Mouse (Mus musculus): ENCODE results near the gene Rdx. TPM values are rescaled to one million over a fixed set of nuclear protein-coding genes. Genes with fewer than 3 reads are reported as not detected.

Rdx gene
- total RNA-seq, 1 experiment from 2014 or later: 245 TPM

GRCm38 (mm10) chr9:52095666-52096065 lies 48.7 kb downstream of the Rdx start:
- no peak; a peak in 1 of 4 replicates for ATAC-seq (replicated peaks in 1 of 2; ENCODE audit: insufficient read depth in 1 of 2, low FRiP score in 2 of 2, low TSS enrichment in 1 of 2, low read depth in 1 of 2, poor library complexity in 2 of 2, severe bottlenecking in 2 of 2)

DNA sequence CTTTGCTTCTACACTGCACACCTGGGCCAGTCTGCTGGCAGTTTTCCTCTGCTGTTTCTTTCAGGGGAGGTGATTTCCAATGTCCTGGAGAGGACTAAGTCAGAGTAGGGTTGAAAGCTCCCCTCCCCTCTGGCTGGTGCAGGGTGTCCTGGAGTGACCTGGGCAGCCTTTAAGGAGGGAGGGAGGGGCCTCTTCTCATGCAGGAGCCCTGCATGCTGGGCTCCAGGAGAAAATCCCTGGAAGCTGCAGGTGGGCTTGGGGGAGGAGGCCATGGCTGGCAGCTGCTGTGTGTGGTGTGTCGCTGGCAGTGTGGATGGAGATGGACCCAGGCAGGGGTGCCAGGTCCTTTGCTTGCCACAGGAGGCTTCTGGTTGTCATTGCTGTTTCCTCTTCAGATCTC lies 50.4 kb downstream of the Rdx start:
- ATAC-seq (replicated peaks in 1 of 2; ENCODE audit: insufficient read depth in 1 of 2, low FRiP score in 2 of 2, low TSS enrichment in 1 of 2, low read depth in 1 of 2, poor library complexity in 2 of 2, severe bottlenecking in 2 of 2): no peak

- ATAC-seq (replicated peaks in 1 of 2; ENCODE audit: insufficient read depth in 1 of 2, low FRiP score in 2 of 2, low TSS enrichment in 1 of 2, low read depth in 1 of 2, poor library complexity in 2 of 2, severe bottlenecking in 2 of 2): peak; percentile 69 to 84
These were observed 51.6 kb downstream of the Rdx start for GRCm38 (mm10) chr9:52098600-52098999.

- no peak for ATAC-seq (replicated peaks in 1 of 2; ENCODE audit: insufficient read depth in 1 of 2, low FRiP score in 2 of 2, low TSS enrichment in 1 of 2, low read depth in 1 of 2, poor library complexity in 2 of 2, severe bottlenecking in 2 of 2)
These were observed 53.5 kb downstream of the Rdx start for GRCm38 (mm10) chr9:52100426-52100825.

GRCm38 (mm10) chr9:52102060-52102844 lies 55.3 kb downstream of the Rdx start:
- no peak for ATAC-seq (replicated peaks in 1 of 2; ENCODE audit: insufficient read depth in 1 of 2, low FRiP score in 2 of 2, low TSS enrichment in 1 of 2, low read depth in 1 of 2, poor library complexity in 2 of 2, severe bottlenecking in 2 of 2)

DNA sequence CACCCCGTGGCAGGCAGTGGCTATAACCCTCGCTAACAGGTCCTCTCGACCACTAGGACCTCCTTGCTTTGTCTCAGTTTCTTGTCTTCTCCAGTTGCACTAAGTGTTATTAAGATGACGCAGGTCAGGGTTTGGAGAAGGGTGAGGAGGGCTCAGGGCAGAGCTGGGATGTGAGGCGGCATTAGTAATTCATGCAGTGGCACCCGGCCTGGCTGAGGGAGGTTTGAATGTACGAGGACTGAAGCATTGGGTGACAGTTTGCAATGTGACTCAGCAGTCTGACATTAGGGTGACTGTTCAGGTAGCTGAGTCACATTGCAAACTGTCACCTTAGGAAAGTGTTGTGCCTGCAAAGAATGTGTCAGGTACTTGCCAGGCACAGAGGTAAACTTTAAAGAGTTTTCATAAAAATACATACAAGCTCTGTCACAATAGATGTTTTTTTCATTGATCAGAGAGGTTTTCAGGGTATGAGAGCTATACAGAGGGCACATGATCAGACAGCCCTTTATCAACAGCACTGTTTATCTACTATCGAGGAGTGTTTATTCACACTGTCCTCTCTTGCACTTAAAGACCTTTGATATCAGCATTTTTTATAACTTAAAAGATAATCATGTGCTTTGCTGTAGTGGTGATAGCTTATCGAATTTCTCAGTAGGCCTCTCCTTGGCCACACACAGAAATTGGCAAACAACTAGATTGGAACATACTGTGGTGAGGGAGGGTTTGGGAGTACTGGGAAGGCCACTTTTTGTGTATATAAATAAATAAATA lies 56.7 kb downstream of the Rdx start:
- ATAC-seq (replicated peaks in 1 of 2; ENCODE audit: insufficient read depth in 1 of 2, low FRiP score in 2 of 2, low TSS enrichment in 1 of 2, low read depth in 1 of 2, poor library complexity in 2 of 2, severe bottlenecking in 2 of 2): no peak

- ATAC-seq (replicated peaks in 1 of 2; ENCODE audit: insufficient read depth in 1 of 2, low FRiP score in 2 of 2, low TSS enrichment in 1 of 2, low read depth in 1 of 2, poor library complexity in 2 of 2, severe bottlenecking in 2 of 2): no peak
These were observed 57.2 kb downstream of the Rdx start for GRCm38 (mm10) chr9:52104225-52104615.

GRCm38 (mm10) chr9:52105423-52105822 lies 58.5 kb downstream of the Rdx start:
- ATAC-seq (replicated peaks in 1 of 2; ENCODE audit: insufficient read depth in 1 of 2, low FRiP score in 2 of 2, low TSS enrichment in 1 of 2, low read depth in 1 of 2, poor library complexity in 2 of 2, severe bottlenecking in 2 of 2): no peak

- ATAC-seq (replicated peaks in 1 of 2; ENCODE audit: insufficient read depth in 1 of 2, low FRiP score in 2 of 2, low TSS enrichment in 1 of 2, low read depth in 1 of 2, poor library complexity in 2 of 2, severe bottlenecking in 2 of 2): no peak
These were observed 60.2 kb downstream of the Rdx start for GRCm38 (mm10) chr9:52107161-52107560.

- no peak for ATAC-seq (replicated peaks in 1 of 2; ENCODE audit: insufficient read depth in 1 of 2, low FRiP score in 2 of 2, low TSS enrichment in 1 of 2, low read depth in 1 of 2, poor library complexity in 2 of 2, severe bottlenecking in 2 of 2)
These were observed 63.8 kb downstream of the Rdx start for GRCm38 (mm10) chr9:52110738-52111137.

DNA sequence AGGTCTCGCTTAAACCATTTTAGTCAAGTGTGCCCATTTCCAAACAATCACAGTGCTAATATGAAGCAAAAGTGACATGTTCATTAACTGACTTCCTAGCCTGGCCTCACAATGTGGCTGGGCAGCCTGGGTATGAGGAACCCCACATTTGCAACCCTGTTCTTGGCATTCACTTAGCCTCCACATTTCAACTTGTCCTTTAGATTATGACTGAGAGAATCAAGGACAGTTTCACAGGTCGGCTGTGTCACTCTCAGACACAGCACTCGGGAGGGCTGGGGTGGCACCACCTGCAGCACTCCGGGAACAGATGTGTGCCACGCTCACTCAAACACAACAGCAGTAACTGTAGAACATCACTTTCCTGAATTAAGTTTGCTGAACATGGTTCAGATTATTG lies 66.1 kb downstream of the Rdx start:
- no peak for ATAC-seq (replicated peaks in 1 of 2; ENCODE audit: insufficient read depth in 1 of 2, low FRiP score in 2 of 2, low TSS enrichment in 1 of 2, low read depth in 1 of 2, poor library complexity in 2 of 2, severe bottlenecking in 2 of 2)

GRCm38 (mm10) chr9:52119212-52119611 lies 72.2 kb downstream of the Rdx start:
- no peak for ATAC-seq (replicated peaks in 1 of 2; ENCODE audit: insufficient read depth in 1 of 2, low FRiP score in 2 of 2, low TSS enrichment in 1 of 2, low read depth in 1 of 2, poor library complexity in 2 of 2, severe bottlenecking in 2 of 2)

DNA sequence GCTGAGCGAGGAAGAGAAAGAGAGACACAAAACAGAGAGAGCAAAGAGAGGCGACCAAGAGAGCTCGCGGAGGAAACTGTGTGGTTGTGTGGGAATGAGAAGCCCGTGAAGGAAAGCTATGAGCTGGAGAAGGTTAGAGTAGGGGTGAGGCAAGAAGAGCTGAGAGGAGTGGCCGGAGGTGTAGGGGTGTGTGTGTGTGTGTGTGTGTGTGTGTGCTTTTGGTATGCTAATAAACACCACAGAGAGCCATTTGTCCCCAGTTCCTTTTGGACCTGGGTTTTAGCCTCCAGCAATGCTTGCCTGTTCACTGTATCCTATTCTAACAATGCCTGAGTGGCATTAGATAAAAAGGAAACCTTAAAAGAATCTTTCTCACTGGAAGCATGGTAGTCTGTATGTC lies 78.3 kb downstream of the Rdx start:
- ATAC-seq (replicated peaks in 1 of 2; ENCODE audit: insufficient read depth in 1 of 2, low FRiP score in 2 of 2, low TSS enrichment in 1 of 2, low read depth in 1 of 2, poor library complexity in 2 of 2, severe bottlenecking in 2 of 2): no peak

DNA sequence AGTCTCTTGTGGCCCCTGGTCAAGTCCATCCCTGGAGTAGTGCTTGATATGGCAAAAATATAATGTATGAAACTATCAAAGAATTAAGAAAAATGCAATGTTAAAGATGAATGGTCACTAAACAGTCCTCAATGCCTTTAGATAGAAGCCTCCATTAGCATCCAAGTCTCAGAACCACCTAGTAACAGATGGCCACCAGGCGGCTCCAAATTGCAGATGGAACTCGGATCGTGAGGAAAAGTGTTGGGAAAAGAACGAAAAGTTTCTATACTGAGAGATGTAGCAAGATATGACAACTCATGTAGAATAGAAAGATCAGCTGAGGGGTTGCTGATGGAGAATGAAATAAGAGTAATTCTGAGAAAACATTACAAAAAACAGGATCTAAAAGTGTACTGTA lies 83.4 kb downstream of the Rdx start:
- no peak for ATAC-seq (replicated peaks in 1 of 2; ENCODE audit: insufficient read depth in 1 of 2, low FRiP score in 2 of 2, low TSS enrichment in 1 of 2, low read depth in 1 of 2, poor library complexity in 2 of 2, severe bottlenecking in 2 of 2)

DNA sequence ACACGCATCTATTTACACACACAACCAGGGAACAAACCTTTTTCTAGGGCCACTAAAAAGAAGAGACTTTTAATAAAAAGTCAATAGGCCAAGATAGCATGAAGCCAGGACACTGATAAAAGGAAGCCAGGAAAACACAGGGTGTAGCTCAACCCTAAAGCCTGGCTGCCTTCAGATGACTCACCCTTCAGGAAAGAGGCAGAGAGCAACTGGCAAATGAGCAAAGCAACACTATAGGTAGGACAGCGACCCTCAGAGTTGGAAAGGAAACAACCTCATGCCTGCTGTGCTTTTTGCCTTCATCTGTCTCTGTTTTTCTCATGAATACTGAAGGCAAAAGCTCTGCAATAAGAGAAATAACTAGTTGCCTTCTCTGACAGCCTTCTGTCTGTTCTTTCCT lies 85.8 kb downstream of the Rdx start:
- ATAC-seq (replicated peaks in 1 of 2; ENCODE audit: insufficient read depth in 1 of 2, low FRiP score in 2 of 2, low TSS enrichment in 1 of 2, low read depth in 1 of 2, poor library complexity in 2 of 2, severe bottlenecking in 2 of 2): no peak

All from hematopoietic stem cell, adult 5-6 weeks (primary cell).